Comparison of ENCODE assay signal across 19 mouse cellular contexts in genomic region chr1:128477653-128478052, GRCm38 (mm10).
"Had no signal": no experiment of that assay in that cellular context is flagged by ENCODE, and none has a peak within 500 bp of the region (broad histone marks: within the 10 kb centered on the region; RNA-seq: fewer than 3 reads in every experiment).

No protein-coding gene starts in this region.

- H3K9me3 ChIP-seq: limb, embryonic 12.5 days; limb, embryonic 15.5 days; liver, embryonic 13.5 days; midbrain, embryonic 12.5 days; midbrain, embryonic 15.5 days; neural tube, embryonic 13.5 days had no signal

- DNase-seq: kidney, adult 2 months; kidney, postnatal 25 days; layer of hippocampus, postnatal 36 days; left cerebral cortex, postnatal 4 days; liver, embryonic 13.5 days; lung, embryonic 14.5 days; thymus, adult 2 months; thymus, postnatal 14 days; thymus, postnatal 4 days had no signal

- ATAC-seq: lung, postnatal 0 days; midbrain, embryonic 15.5 days had no signal

- H3K36me3 ChIP-seq: limb, embryonic 12.5 days; limb, embryonic 15.5 days; liver, embryonic 13.5 days; midbrain, embryonic 12.5 days; midbrain, embryonic 15.5 days; neural tube, embryonic 13.5 days had no signal

- H3K4me1 ChIP-seq: liver, embryonic 13.5 days had no signal

- H3K27me3 ChIP-seq: limb, embryonic 12.5 days; limb, embryonic 15.5 days; midbrain, embryonic 12.5 days; midbrain, embryonic 15.5 days; neural tube, embryonic 13.5 days had no signal

- H3K4me2 ChIP-seq: limb, embryonic 12.5 days; limb, embryonic 15.5 days; liver, embryonic 13.5 days; lung, embryonic 14.5 days; midbrain, embryonic 12.5 days; midbrain, embryonic 15.5 days; neural tube, embryonic 13.5 days had no signal

- H3K4me3 ChIP-seq: left cerebral cortex, adult 2 months; limb, embryonic 12.5 days; limb, embryonic 15.5 days; liver, embryonic 13.5 days; midbrain, embryonic 12.5 days; midbrain, embryonic 15.5 days; myocyte; neural tube, embryonic 13.5 days had no signal

- H3K27ac ChIP-seq: kidney, postnatal 0 days; left cerebral cortex, adult 2 months; limb, embryonic 12.5 days; limb, embryonic 15.5 days; liver, embryonic 13.5 days; macrophage; midbrain, embryonic 12.5 days; midbrain, embryonic 15.5 days; neural tube, embryonic 13.5 days had no signal

- H3K9ac ChIP-seq: limb, embryonic 12.5 days; limb, embryonic 15.5 days; liver, embryonic 13.5 days; lung, embryonic 14.5 days; midbrain, embryonic 12.5 days; midbrain, embryonic 15.5 days; neural tube, embryonic 13.5 days had no signal
